28 mouse cellular contexts compared by ENCODE assay signal in genomic region chr13:43904291-43904690, GRCm38 (mm10).
"Had no signal": no experiment of that assay in that cellular context is flagged by ENCODE, and none has a peak within 500 bp of the region (broad histone marks: within the 10 kb centered on the region; RNA-seq: fewer than 3 reads in every experiment).

No protein-coding gene starts in this region.

- ATAC-seq: forebrain, embryonic 13.5 days; forebrain, embryonic 14.5 days; forebrain, embryonic 15.5 days; forebrain, embryonic 16.5 days; forebrain, postnatal 0 days had no signal

- DNase-seq: cerebellum, adult 18-20 months; cerebellum, adult 2 months; cerebellum, adult 8-10 months; cerebellum, adult 9-10 months; cerebellum, adult 9-11 months; cerebellum, postnatal 10 days; cerebellum, postnatal 14 days; cerebellum, postnatal 25 days; cerebellum, postnatal 36 days; embryo, embryonic 11 days; forebrain, postnatal 0 days; gastrocnemius, adult 2 months; gastrocnemius, postnatal 10 days; gastrocnemius, postnatal 14 days; gastrocnemius, postnatal 25 days; gastrocnemius, postnatal 36 days; heart, adult 11 months had no signal

- H3K36me3 ChIP-seq: embryonic facial prominence, embryonic 10.5 days; embryonic facial prominence, embryonic 12.5 days; embryonic facial prominence, embryonic 13.5 days; embryonic facial prominence, embryonic 15.5 days; forebrain, embryonic 10.5 days; forebrain, embryonic 12.5 days; forebrain, embryonic 15.5 days had no signal

- H3K9me3 ChIP-seq: embryonic facial prominence, embryonic 10.5 days; embryonic facial prominence, embryonic 12.5 days; embryonic facial prominence, embryonic 13.5 days; embryonic facial prominence, embryonic 15.5 days; forebrain, embryonic 10.5 days; forebrain, embryonic 12.5 days; forebrain, embryonic 13.5 days; forebrain, embryonic 15.5 days had no signal

- H3K9ac ChIP-seq: embryonic facial prominence, embryonic 12.5 days; embryonic facial prominence, embryonic 13.5 days; embryonic facial prominence, embryonic 15.5 days; forebrain, embryonic 12.5 days; forebrain, embryonic 13.5 days; forebrain, embryonic 15.5 days; forebrain, postnatal 0 days had no signal

- H3K27me3 ChIP-seq: embryonic facial prominence, embryonic 12.5 days; embryonic facial prominence, embryonic 13.5 days; embryonic facial prominence, embryonic 15.5 days; forebrain, embryonic 15.5 days had no signal

- H3K4me3 ChIP-seq: embryonic facial prominence, embryonic 10.5 days; embryonic facial prominence, embryonic 12.5 days; embryonic facial prominence, embryonic 13.5 days; embryonic facial prominence, embryonic 15.5 days; erythroblast, embryonic 14.5 days; forebrain, embryonic 10.5 days; forebrain, embryonic 12.5 days; forebrain, embryonic 13.5 days; forebrain, embryonic 15.5 days; gastrocnemius, adult 2 months had no signal

- H3K27ac ChIP-seq: embryonic facial prominence, embryonic 10.5 days; embryonic facial prominence, embryonic 12.5 days; embryonic facial prominence, embryonic 13.5 days; embryonic facial prominence, embryonic 15.5 days; forebrain, embryonic 10.5 days; forebrain, embryonic 12.5 days; forebrain, embryonic 13.5 days; forebrain, embryonic 15.5 days; gastrocnemius, adult 2 months had no signal

- H3K4me2 ChIP-seq: embryonic facial prominence, embryonic 12.5 days; embryonic facial prominence, embryonic 13.5 days; embryonic facial prominence, embryonic 15.5 days; forebrain, embryonic 12.5 days; forebrain, embryonic 13.5 days; forebrain, embryonic 15.5 days had no signal
